Mouse (Mus musculus) frontal cortex, adult (tissue): ENCODE data around the gene Tmem54.

Experiments
- ATAC-seq: cut with Nextera tagmentation; 2 replicates; pipeline ENCODE4 v1.9.2; 2017; ENCODE audit warnings: mild to moderate bottlenecking, moderate library complexity, mixed read lengths; ENCODE audit not compliant: low TSS enrichment

Tmem54 gene

DNA sequence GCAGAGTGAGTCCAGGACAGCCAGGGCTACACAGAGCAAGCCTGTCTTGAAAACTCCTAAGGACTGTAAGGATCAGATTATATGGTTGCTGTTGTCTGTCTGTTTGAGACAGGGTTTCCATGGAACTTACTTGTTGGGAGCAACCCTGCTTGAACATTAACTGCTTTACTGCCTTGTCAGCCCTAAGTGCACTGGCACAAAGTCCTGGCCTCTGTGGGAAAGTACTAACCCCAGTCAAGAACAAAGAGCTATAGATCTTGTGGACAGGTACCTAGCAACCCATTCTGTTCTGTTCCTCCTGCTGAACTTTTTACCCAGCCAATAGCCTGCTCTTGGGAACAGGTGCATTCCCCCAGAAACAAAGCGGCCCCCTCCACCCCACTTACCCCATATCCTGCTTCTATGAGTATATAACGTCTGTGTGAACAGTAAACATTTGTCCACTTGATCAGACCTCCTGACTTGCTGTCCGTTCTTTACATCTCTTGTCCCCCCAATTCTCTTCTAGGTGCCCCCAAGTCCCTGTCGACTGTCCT, 46.0 kb downstream of the Tmem54 start:
- no peak for ATAC-seq

DNA sequence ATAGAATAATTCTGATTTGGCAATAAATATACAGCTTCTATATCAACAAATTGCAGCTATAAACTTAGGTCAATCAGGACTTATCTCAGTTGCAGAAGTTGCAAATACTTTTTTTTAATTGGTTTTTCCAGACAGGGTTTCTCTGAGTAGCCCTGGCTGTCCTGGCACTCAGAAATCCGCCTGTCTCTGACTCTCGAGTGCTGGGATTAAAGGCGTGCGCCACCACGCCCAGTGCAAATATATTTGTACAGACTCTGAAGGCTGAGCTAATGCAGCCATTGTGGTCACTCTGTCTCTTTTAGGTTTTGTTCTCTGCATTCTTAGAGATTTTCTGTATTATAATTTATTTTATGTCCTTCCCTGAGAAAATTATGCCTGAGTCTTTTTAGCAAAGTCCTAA, 52.2 kb downstream of the Tmem54 start:
- ATAC-seq = no peak

DNA sequence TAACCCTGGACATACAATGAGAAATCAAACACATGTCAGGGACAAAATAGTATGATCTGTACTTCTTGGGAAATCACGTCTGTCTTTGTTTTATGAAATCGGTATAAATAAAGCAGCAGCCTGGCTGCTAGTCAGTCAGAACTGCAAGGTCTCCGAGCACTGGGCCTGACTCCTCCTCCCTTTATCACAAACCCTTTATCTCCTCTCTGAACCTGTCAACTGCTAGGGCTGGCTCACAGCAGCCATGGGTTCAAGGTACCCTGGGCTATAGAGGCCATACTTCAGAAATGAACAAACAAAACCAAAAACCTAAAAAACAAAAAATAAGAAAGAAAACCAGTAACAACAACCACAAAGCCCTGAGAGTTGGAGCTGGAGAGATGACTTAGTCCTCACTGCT, 53.2 kb downstream of the Tmem54 start:
- ATAC-seq = no peak

DNA sequence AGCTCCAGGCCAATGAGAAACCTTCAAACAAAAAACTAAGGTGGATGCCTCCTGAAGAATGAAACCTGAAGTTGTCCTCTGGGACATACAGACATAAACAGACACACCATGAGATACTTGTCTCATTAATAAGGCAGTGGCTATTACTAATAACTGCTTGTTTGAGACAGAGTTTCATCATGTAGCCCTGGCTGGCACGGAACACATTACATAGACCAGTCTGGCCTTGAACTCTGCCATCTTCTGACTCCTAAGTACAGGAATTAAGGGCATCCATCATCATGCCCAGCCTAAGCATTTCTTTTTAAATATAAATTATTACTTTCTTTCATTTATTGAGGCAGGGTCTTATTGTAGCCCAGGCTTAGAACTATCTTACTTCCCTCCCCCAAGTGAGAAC, 55.7 kb downstream of the Tmem54 start:
- no peak for ATAC-seq
